Mouse (Mus musculus) MEL (cell line): Measurements from ENCODE around the gene Lamb3.

ENCODE experiments used
- CHD1 ChIP-seq: IDR thresholded peaks from 2 replicates; pipeline ENCODE4 v1.6.1; 2012; ENCODE audit warnings: low read depth, mild to moderate bottlenecking, inconsistent platforms, low read length, improper control_type of control experiment
- CTCF ChIP-seq, 3 experiments: IDR thresholded peaks in 2 of 3; conservative IDR thresholded peaks in 1 of 3; 2 replicates each; pipeline ENCODE4 v1.5.1; 2011 to 2012; ENCODE audit warnings: low read length in 3 of 3, low read depth in 2 of 3, mild to moderate bottlenecking in 2 of 3, improper control_type of control experiment in 1 of 3, inconsistent platforms in 1 of 3, mixed read lengths in 1 of 3, moderate library complexity in 1 of 3; ENCODE audit not compliant: control insufficient read depth in 1 of 3, insufficient read depth in 1 of 3, poor library complexity in 1 of 3, severe bottlenecking in 1 of 3
- EP300 ChIP-seq, 2 experiments: IDR thresholded peaks; 2 replicates each; pipeline ENCODE4 v1.6.1; 2011; ENCODE audit warnings: improper control_type of control experiment in 2 of 2, low read length in 2 of 2, low read depth in 1 of 2, mild to moderate bottlenecking in 1 of 2
- MYB ChIP-seq: IDR thresholded peaks from 2 replicates; pipeline ENCODE4 v1.6.1; 2011; ENCODE audit warnings: mild to moderate bottlenecking, low read depth, low read length, improper control_type of control experiment
- RAD21 ChIP-seq: IDR thresholded peaks from 2 replicates; pipeline ENCODE4 v1.6.1; 2011; ENCODE audit warnings: mild to moderate bottlenecking, low read depth, low read length, improper control_type of control experiment
- TCF12 ChIP-seq: IDR thresholded peaks from 2 replicates; pipeline ENCODE4 v1.6.1; 2014; ENCODE audit warnings: low read depth, mild to moderate bottlenecking, inconsistent platforms, low read length, improper control_type of control experiment, moderate library complexity
- ZC3H11A ChIP-seq: IDR thresholded peaks from 2 replicates; pipeline ENCODE4 v1.6.1; 2012; ENCODE audit warnings: low read depth, mild to moderate bottlenecking, inconsistent platforms, low read length, improper control_type of control experiment

DNA sequence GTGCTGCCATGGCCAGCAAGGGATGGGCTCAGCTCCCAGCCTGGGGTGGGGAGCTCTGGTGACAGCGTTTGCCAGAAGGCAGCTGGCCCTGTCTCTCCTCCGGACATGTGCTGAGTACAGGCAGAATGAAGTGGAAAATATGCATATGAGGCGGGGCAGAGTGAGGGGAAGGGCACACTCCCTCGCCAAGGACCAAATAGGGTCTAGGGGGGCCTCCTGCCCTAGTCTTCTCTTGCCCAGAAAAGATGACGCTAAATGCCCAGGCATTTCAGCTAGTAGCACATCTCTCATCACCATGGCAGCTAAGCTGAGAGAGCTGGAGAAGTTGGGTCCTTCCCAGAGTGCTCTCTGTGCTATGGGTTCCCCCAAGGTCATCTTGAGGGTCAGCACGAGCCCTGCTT lies 109.7 kb downstream of the Lamb3 start:
- TF ChIP-seq CTCF (IDR thresholded peaks at IDR 0.05 in 2 of 3, conservative IDR thresholded peaks at IDR 0.05 in 1 of 3; ENCODE audit: control insufficient read depth in 1 of 3, insufficient read depth in 1 of 3, low read depth in 2 of 3, low read length in 3 of 3, poor library complexity in 1 of 3, severe bottlenecking in 1 of 3) (no peak), EP300 (IDR thresholded peaks at IDR 0.05; ENCODE audit: low read depth in 1 of 2, low read length in 2 of 2) (no peak), ZC3H11A (no peak), RAD21 (no peak), CHD1 (no peak), TCF12 (no peak), MYB (no peak)
